In genomic region chr9:75434172-75434793, GRCm38 (mm10) we compare ENCODE assay signal across 9 mouse cellular contexts. TPM values are rescaled to one million over a fixed set of nuclear protein-coding genes. Genes with fewer than 3 reads are reported as not detected.
DNase-seq lines count a peak whose midpoint lies in the region; ATAC-seq and TF ChIP-seq lines count a peak whose summit lies in the region.
"Had no signal": no experiment of that assay in that cellular context is flagged by ENCODE, and none has a peak within 500 bp of the region (broad histone marks: within the 10 kb centered on the region; RNA-seq: fewer than 3 reads in every experiment).

No protein-coding gene starts in this region.

- H3K36me3 ChIP-seq in heart, embryonic 12.5 days = no peaks in the 10 kb centered on the region
- no peaks in the 10 kb centered on the region for H3K36me3 ChIP-seq in kidney, embryonic 16.5 days (ENCODE audit: insufficient read depth, low read length)
- H3K36me3 ChIP-seq in lung, postnatal 0 days (ENCODE audit: insufficient read depth, low read length) = no peaks in the 10 kb centered on the region
- H3K36me3 ChIP-seq: liver, embryonic 15.5 days had no signal

- H3K9ac ChIP-seq in heart, embryonic 12.5 days = no peak overlapping the region
- no peak overlapping the region for H3K9ac ChIP-seq in kidney, embryonic 16.5 days (replicated peaks; ENCODE audit: low read length)
- H3K9ac ChIP-seq in lung, postnatal 0 days (replicated peaks; ENCODE audit: low read depth) = no peak overlapping the region
- H3K9ac ChIP-seq: liver, embryonic 15.5 days had no signal

- TF ChIP-seq EP300 in lung, postnatal 0 days (IDR thresholded peaks at IDR 0.05) = peak; percentile 59

- H3K4me3 ChIP-seq in brown adipose tissue, adult 24 weeks (ENCODE audit: insufficient read depth, low read depth, low read length) = no peak overlapping the region
- H3K4me3 ChIP-seq in heart, embryonic 12.5 days = no peak overlapping the region
- no peak overlapping the region for H3K4me3 ChIP-seq in kidney, embryonic 16.5 days (ENCODE audit: low read length)
- no peak overlapping the region for H3K4me3 ChIP-seq in lung, postnatal 0 days (ENCODE audit: low read depth, low read length)
- H3K4me3 ChIP-seq: liver, embryonic 15.5 days had no signal

- peak overlapping the region; percentile 49; the same call in 1 of the 2 replicates for H3K27ac ChIP-seq in brown adipose tissue, adult 24 weeks (replicated peaks; ENCODE audit: low read depth, low read length)
- no peak overlapping the region for H3K27ac ChIP-seq in heart, embryonic 12.5 days (ENCODE audit: poor library complexity, severe bottlenecking)
- H3K27ac ChIP-seq in kidney, embryonic 16.5 days (ENCODE audit: low read length) = no peak overlapping the region
- H3K27ac ChIP-seq in lung, postnatal 0 days (ENCODE audit: low read length) = no peak overlapping the region; the same call in 1 of the 2 replicates
- H3K27ac ChIP-seq: liver, embryonic 15.5 days had no signal

- 40% methylated on average over 7 of the region's 7 CpGs for WGBS in heart, embryonic 12.5 days
- WGBS in kidney, embryonic 16.5 days = 20% methylated on average over 7 of the region's 7 CpGs
- WGBS in lung, postnatal 0 days = 36% methylated on average over 7 of the region's 7 CpGs

- no peaks in the 10 kb centered on the region for H3K27me3 ChIP-seq in heart, embryonic 12.5 days (replicated peaks)
- no peaks in the 10 kb centered on the region for H3K27me3 ChIP-seq in kidney, embryonic 16.5 days (ENCODE audit: insufficient read depth, low read length)
- H3K27me3 ChIP-seq in lung, postnatal 0 days (replicated peaks; ENCODE audit: insufficient read depth, low read length) = no peaks in the 10 kb centered on the region
- H3K27me3 ChIP-seq: liver, embryonic 15.5 days had no signal

- no peaks in the 10 kb centered on the region for H3K9me3 ChIP-seq in heart, embryonic 12.5 days (replicated peaks)
- no peaks in the 10 kb centered on the region for H3K9me3 ChIP-seq in kidney, embryonic 16.5 days (ENCODE audit: low read length)
- H3K9me3 ChIP-seq in lung, postnatal 0 days (ENCODE audit: low read length) = no peaks in the 10 kb centered on the region
- H3K9me3 ChIP-seq: liver, embryonic 15.5 days had no signal

- DNase-seq in 3T3-L1 (ENCODE audit: low read depth, low spot score) (peak; percentile 87), A20 (ENCODE audit: low read depth, low spot score) (peak; percentile 75)
- peak; percentile 90 for DNase-seq in lung, postnatal 0 days (ENCODE audit: low spot score)
- DNase-seq in spleen, postnatal 36 days (ENCODE audit: low spot score in 2 of 2) = peak; percentile 68 to 80
- no peak for DNase-seq in urinary bladder, postnatal 4 days (ENCODE audit: low spot score in 2 of 2)

- H3K4me1 ChIP-seq in brown adipose tissue, adult 24 weeks (ENCODE audit: control insufficient read depth, insufficient read depth, insufficient read length, low read length) = peaks cover 10% of the 10 kb centered on the region; the same call in 1 of the 2 replicates
- H3K4me1 ChIP-seq in heart, embryonic 12.5 days (replicated peaks) = peaks cover 14% of the 10 kb centered on the region
- H3K4me1 ChIP-seq in kidney, embryonic 16.5 days (ENCODE audit: insufficient read depth, low read length) = peaks cover 8% of the 10 kb centered on the region; the same call in 1 of the 2 replicates
- no peaks in the 10 kb centered on the region for H3K4me1 ChIP-seq in lung, postnatal 0 days (ENCODE audit: insufficient read depth, low read depth, low read length)

- ATAC-seq in heart, embryonic 12.5 days (ENCODE audit: insufficient number of reproducible peaks, low FRiP score) = peak; percentile 41; the same call in 1 of the 2 replicates
- 0 out of 2 replicates have a peak, but pooled peaks have one; percentile 58 for ATAC-seq in kidney, embryonic 16.5 days (ENCODE audit: low FRiP score, low TSS enrichment)
- peak; percentile 66 for ATAC-seq in lung, postnatal 0 days

- H3K4me2 ChIP-seq in heart, embryonic 12.5 days = no peak overlapping the region
- no peak overlapping the region for H3K4me2 ChIP-seq in kidney, embryonic 16.5 days (replicated peaks; ENCODE audit: low read depth, low read length)
- no peak overlapping the region for H3K4me2 ChIP-seq in lung, postnatal 0 days (replicated peaks; ENCODE audit: low read depth, low read length)
- H3K4me2 ChIP-seq: liver, embryonic 15.5 days had no signal

- peak; percentile 74 for TF ChIP-seq CTCF in lung, postnatal 0 days (IDR thresholded peaks at IDR 0.05)

RNA-seq across cellular contexts. Expression of gene Leo1, which starts 7.0 kb away (rescaled TPM):
- polyA plus RNA-seq in brown adipose tissue, adult 24 weeks (2012; ENCODE audit: insufficient read depth, insufficient read length, missing spikeins) = 19.0 and 21.4 TPM in 2 replicates
- polyA plus RNA-seq in heart, embryonic 12.5 days (2016; fragmentation: Nextera tagmentation; extraction: Ambion mirVana) = 33.8 and 37.0 TPM in 2 replicates
- polyA plus RNA-seq in kidney, embryonic 16.5 days (2015; fragmentation: Nextera tagmentation; extraction: Ambion mirVana) = 40.1 and 43.1 TPM in 2 replicates
- 17.0 and 19.3 TPM in 2 replicates for polyA plus RNA-seq in lung, postnatal 0 days (2015; fragmentation: Nextera tagmentation; extraction: Ambion mirVana)

RNA-seq across cellular contexts. Expression of gene Mapk6, which starts 24.5 kb away (rescaled TPM):
- 12.0 and 16.0 TPM in 2 replicates for polyA plus RNA-seq in brown adipose tissue, adult 24 weeks (2012; ENCODE audit: insufficient read depth, insufficient read length, missing spikeins)
- polyA plus RNA-seq in heart, embryonic 12.5 days (2016; fragmentation: Nextera tagmentation; extraction: Ambion mirVana) = 66.9 and 68.4 TPM in 2 replicates
- 55.0 and 61.9 TPM in 2 replicates for polyA plus RNA-seq in kidney, embryonic 16.5 days (2015; fragmentation: Nextera tagmentation; extraction: Ambion mirVana)
- 28.0 and 30.5 TPM in 2 replicates for polyA plus RNA-seq in lung, postnatal 0 days (2015; fragmentation: Nextera tagmentation; extraction: Ambion mirVana)

Comparison
In these comparisons a context has a peak if more than half of its experiments do, and no peak if none do; other contexts are left out.
1. DNase-seq: peak in 3T3-L1 (single experiment), A20 (single experiment), lung, postnatal 0 days (single experiment) and spleen, postnatal 36 days (2 of 2); none in urinary bladder, postnatal 4 days (0 of 2).
2. Peak in every context shown above with its lines, with median percentiles within 50 percentile points of each other: ATAC-seq.